Mouse (Mus musculus) cerebellum, adult (tissue): ENCODE measurements around the gene Dcxr.

Experiments used
- ATAC-seq: cut with Nextera tagmentation; 2 replicates; pipeline ENCODE4 v1.9.2; 2017; ENCODE audit warnings: mild to moderate bottlenecking, moderate library complexity, mixed read lengths; ENCODE audit not compliant: insufficient number of reproducible peaks, low FRiP score, low TSS enrichment

Gene Dcxr

GRCm38 (mm10) chr11:120711980-120712604 is 15.0 kb downstream of the Dcxr start:
- ATAC-seq = no peak

DNA sequence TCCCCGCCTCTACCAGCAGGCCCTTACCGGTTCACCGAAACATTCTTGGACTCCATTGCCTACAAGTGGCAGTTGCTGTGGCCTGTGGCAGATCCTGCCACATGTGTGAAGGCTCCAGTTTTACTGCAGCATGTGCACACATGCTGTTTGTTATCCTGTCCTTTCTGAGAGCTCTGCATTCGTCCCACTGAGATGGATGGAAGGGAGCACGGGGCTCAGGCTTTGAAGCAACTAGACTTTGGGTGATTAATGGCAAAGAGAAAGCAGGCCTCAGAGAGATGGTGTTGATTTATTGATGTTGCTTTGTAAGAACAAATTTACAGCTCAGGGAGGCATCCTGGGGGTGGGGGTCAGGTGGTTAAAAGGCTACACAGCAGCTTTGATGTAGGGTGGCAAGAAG is 16.4 kb downstream of the Dcxr start:
- no peak for ATAC-seq

- ATAC-seq = no peak
Observed at GRCm38 (mm10) chr11:120709551-120709950, 17.5 kb downstream of the Dcxr start.

- ATAC-seq = no peak
Observed at GRCm38 (mm10) chr11:120707969-120708368, 19.1 kb downstream of the Dcxr start.

DNA sequence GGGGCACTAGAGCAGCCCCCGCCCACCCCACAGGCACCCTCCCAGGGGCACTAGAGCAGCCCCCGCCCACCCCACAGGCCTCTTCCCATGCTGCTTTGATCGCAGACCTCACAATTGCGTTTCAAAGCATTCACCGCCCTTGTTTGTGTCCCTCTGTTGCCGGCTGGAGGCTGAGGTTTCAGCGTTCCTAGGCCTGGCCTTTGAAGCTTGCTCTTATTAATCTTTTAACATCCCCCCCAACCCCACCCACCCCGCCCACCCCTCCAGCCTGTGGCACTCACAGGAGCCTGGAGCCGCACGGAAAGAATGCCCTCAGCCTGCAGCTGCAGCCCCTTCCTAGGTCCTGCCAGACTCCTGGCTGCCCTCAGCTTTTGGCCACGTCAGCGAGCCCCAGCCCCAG is 19.9 kb downstream of the Dcxr start:
- no peak for ATAC-seq

GRCm38 (mm10) chr11:120706120-120706519 is 21.0 kb downstream of the Dcxr start:
- no peak for ATAC-seq

DNA sequence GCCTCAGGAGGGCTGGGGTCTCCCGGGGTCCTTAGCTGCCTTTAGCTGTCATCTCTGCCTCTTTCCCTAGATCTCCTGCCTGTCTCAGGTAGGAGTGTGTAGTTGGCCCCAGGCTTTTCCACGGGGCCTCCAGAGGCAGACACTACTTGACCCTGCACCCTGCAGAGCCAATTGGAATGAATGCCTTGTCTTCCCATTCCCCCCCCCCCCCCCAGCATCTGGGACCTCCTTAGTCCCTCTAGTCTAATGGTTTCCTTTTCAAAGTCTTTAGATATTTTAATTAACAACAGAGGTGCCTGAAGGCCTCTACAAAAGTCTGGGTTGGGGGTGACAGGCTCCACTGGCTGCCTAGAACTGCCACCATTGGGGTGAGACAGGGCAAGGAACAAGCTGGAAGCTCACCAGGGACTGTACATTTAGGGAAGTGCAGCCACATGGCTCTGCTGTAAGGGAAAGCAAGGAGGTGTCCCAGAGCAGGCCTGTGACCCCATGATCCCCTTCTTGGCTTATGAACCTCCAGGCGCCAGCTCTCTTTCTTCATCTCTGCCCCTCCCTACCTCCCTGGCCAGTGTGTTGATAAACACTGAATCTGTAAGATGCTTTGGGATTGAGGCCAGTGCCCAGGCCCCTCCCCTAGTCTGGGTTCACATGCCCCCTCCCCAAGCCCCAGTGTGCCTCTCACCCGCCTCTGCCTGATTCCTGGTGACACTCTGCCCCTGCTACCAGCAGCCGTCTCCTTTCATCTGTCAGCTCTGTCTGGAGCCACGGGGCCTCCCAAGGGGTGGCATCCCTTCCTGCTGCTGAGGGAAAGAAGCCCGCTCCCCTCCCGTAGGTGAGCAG is 22.4 kb downstream of the Dcxr start:
- ATAC-seq = no peak

- no peak for ATAC-seq
Observed at GRCm38 (mm10) chr11:120703696-120704454, 23.2 kb downstream of the Dcxr start.

DNA sequence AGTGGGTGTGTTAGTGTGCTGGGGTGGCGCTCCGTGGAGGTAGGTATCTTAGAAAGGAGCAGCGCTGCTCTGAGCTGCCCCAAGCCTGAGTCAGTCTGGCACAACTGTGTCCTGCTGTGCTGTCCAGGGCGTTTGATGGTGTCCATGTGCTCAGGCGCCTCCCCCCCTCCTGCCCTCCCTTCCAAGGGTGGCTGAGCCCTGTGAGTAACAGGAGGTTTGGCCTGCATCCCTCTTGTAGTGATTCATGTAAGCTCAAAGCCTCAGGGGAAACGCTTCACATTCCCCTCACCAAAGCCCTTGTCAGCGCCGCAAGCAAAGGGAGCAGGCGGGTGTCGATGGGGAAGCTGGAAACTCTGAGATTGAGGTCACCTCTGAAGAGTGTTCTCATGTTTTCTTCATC is 29.3 kb downstream of the Dcxr start:
- no peak for ATAC-seq

- no peak for ATAC-seq
Observed at GRCm38 (mm10) chr11:120696568-120696967, 30.5 kb downstream of the Dcxr start.

DNA sequence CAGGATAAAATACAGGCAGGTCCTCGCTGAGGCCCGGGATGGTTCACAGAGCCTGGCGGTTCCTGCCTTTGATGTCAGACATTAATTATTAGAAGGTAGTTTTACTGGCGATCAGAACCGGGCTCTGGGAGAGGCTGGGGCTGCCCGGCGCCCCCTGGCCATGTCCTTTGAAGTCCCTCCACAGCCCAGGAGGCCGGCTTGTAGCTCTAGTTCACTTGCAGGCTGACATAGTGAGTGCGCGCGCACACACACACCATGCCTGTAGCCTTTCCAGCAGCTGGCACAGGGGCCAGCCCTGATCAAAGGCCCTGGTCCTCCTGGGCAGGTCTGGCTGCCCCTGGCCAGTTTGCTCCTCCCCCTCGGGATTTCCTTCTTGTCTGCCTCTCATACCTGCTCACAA is 31.4 kb downstream of the Dcxr start:
- ATAC-seq = no peak

DNA sequence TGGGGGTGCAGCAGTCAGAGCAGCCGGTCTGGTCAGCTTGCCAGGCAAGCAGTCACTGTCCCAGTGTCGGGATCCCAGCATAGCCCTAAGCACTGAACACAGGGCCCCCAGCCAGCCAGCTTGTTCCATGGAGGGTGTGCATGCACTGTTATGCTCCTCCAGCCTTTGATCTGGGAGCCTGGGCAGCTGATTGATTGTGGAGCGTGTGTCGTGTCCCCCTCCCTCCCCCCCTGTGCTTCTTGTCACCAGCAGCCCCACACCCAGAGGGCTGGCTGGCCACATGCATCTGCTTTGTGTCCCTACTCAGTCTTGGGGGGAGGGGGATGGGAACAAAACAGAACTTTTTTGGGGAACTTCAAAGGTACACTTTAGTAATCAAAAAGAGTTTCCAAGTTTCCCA is 31.9 kb downstream of the Dcxr start:
- no peak for ATAC-seq

DNA sequence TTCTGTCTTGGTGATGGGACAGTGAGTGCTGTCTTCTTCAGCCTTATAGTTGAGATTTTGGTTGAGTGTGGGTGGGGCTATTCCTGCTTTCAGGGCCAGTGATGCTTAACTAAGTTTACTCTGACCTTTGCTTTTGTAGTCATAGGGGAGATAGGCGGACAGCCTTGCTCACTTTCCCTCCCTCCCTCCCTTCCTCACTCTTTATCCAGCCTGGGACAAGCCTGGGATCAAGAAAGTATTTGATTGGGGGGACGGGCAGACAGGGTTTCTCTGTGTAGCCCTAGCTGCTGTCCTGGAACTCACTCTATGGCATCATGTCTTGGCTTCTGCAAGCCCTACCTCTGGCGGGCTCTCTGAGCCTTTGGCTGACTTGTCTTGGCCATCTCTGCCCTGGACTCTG is 33.6 kb downstream of the Dcxr start:
- no peak for ATAC-seq

GRCm38 (mm10) chr11:120692471-120693011 is 34.5 kb downstream of the Dcxr start:
- ATAC-seq = no peak

DNA sequence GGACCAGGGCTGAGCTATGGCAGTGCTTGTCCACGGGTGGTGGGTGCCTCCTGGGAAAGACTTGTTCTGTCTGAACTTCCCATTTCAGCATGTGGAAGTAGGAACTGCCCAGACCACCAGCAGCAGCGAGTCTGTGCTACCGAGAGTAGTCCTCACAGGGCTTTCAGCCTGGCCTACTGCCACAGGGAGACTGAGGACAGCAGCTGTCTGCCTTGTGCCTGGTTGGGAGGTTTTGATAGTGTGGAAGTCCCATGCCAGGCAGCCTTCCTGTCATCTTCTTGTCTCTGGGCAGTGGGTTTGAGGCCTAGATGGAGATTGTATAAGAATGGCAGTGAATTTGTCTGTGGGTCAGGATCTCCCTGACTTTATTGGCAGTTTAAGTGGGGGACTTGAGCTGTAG is 37.7 kb downstream of the Dcxr start:
- no peak for ATAC-seq

DNA sequence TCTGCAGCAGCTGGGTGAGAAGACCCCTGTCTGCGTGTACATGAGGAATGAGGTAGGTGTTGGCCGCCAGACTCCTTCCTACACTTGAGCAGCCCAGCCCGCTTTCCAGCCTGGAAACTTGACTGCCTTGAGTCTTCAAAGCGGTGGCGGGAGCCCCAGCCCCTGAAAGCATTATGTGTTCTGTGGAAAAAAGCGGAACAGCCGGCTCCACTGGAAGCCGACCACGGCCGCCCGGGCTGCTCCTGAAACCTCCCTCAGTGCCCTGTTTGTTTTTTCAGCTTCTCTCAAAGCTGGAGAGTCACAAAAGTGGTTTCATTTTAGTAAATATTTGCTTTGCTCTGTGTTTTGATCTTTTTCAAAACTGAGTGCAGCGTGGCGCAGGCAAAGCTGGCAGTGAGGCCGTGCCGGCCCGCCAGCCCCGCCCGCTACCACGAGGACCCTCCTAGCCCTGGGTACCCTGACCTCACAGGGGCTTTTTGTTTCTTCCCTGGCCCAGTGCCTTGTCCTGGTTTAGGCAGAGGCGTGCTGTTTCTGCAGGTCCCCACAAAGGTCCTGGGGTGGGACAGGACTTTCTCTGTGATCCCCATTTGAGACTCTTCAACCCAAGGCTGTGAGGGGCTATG is 40.3 kb downstream of the Dcxr start:
- no peak for ATAC-seq

DNA sequence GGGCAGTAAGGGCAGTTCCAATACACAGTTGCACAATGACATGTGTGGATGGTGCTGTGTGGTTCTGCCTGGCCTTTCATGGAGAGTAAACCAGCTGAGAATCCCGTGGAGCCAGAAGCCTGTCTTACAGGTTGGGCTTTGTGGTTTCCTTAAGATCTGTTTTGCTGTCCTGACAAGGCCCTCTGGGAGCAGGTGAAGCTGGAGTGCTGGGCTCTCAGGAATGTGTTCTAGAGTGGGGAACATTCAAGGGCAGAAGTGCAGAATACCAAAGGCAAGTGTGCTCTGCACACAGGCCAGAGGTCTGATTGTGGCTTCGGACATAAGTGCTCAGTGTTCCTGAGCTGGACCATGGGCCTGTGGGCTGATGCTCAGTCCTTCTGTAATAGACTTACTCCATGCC is 42.4 kb downstream of the Dcxr start:
- no peak for ATAC-seq

- ATAC-seq = no peak
Observed at GRCm38 (mm10) chr11:120684086-120684485, 43.0 kb downstream of the Dcxr start.

- no peak for ATAC-seq
Observed at GRCm38 (mm10) chr11:120683536-120683935, 43.5 kb downstream of the Dcxr start.

DNA sequence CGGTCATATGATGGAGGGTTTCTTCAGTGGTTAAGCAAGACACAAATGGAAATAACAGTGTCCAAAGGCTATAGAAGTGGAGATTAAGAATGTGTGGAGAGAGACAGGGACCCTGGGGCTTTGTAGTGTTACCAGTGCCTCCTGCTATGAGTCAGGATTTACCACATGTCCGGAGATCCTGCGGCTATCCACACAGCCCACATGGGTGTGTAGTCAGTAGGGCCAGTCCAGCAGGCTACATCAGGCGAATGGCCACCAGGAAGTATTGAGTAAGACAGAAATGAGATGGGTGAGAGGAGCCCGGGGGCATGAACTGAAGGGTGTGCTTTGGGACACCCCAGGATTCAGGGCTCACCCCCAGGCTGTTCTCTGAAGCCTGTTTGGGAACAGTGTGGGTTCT is 44.4 kb downstream of the Dcxr start:
- ATAC-seq = no peak

DNA sequence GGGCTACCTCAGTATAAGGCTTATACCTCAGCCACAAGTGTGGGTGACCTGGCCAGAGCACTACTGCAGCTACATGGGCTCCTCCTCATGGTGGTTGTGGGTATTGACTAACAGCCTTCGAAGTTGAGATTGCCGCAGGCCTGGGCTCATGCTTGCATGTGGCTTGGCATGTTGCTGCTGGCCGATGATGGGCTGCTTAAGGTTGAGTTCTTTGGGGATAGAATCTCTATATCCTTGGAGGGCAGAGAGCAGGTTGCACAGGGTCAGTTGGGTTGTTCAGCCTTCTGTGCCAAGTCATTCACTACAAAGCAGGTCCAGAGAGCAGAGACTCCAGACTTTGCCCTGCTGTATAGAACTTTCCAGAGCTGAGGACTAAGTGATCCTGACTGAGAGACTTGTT is 47.2 kb downstream of the Dcxr start:
- ATAC-seq = no peak
